Mouse (Mus musculus): ENCODE data around the gene Ube3a. TPM values are rescaled to one million over a fixed set of nuclear protein-coding genes. Genes with fewer than 3 reads are reported as not detected.

Gene Ube3a
- total and polyA plus RNA-seq, 3 experiments = 35.6 to 83.3 (median 45.5) TPM

- Histone ChIP-seq H3K4me1 (ENCODE audit: control insufficient read depth in 1 of 2, insufficient read depth in 2 of 2) (peaks cover 0 to 20% of the 10 kb centered on the region in 2 experiments; a peak in 2 of 4 replicates), H3K27ac (ENCODE audit: insufficient read depth, low read depth) (no peak overlapping the region), H3K9ac (ENCODE audit: insufficient read depth, low read depth) (no peak overlapping the region), H3K9me3 (replicated peaks; ENCODE audit: low read length) (no peaks in the 10 kb centered on the region), H3K4me3 (replicated peaks in 1 of 3; ENCODE audit: low read depth in 2 of 3, low read length in 2 of 3, poor library complexity in 1 of 3) (no peak overlapping the region), H3K79me2 (replicated peaks; ENCODE audit: control insufficient read depth, extremely low read depth, insufficient read depth, poor library complexity, severe bottlenecking) (peaks cover 2% of the 10 kb centered on the region; the same call in 1 of the 2 replicates), H3K36me3 (replicated peaks in 1 of 2; ENCODE audit: control insufficient read depth in 1 of 2, insufficient read depth in 1 of 2, low read length in 1 of 2) (peaks cover 0 to 22% of the 10 kb centered on the region in 2 experiments), H3K4me2 (ENCODE audit: insufficient read depth, low read depth, poor library complexity, severe bottlenecking) (no peak overlapping the region), H3K27me3 (replicated peaks) (no peaks in the 10 kb centered on the region)
- TF ChIP-seq MYC (IDR thresholded peaks at IDR 0.05; ENCODE audit: low read depth, low read length) (no peak), USF1 (IDR thresholded peaks at IDR 0.05; ENCODE audit: low read depth, low read length) (no peak), TBP (conservative IDR thresholded peaks at IDR 0.05; ENCODE audit: low read depth, low read length) (no peak), MAX (IDR thresholded peaks at IDR 0.05; ENCODE audit: low read length) (no peak), SIN3A (IDR thresholded peaks at IDR 0.05; ENCODE audit: low read length) (no peak), MEF2A (IDR thresholded peaks at IDR 0.05; ENCODE audit: borderline replicate concordance, low read depth, low read length) (no peak)
- dilution Hi-C loops (cut with MboI; ENCODE audit: extremely low pct_ligation_motif_present, extremely low pct_unique_long_range_greater_than_20kb, low sequenced_read_pairs) (no loop called here), in situ Hi-C loops (cut with MboI; ENCODE audit: low pct_ligation_motif_present, low pct_unique_long_range_greater_than_20kb, low sequenced_read_pairs) (no loop called here)
- DNase-seq (ENCODE audit: extremely low read depth) = no peak
Measured at GRCm38 (mm10) chr7:59265538-59265937, 37.0 kb downstream of the Ube3a start.

GRCm38 (mm10) chr7:59271775-59272174 lies 43.2 kb downstream of the Ube3a start:
- in situ Hi-C loops (cut with MboI; ENCODE audit: low pct_ligation_motif_present, low pct_unique_long_range_greater_than_20kb, low sequenced_read_pairs) (no loop called here), dilution Hi-C loops (cut with MboI; ENCODE audit: extremely low pct_ligation_motif_present, extremely low pct_unique_long_range_greater_than_20kb, low sequenced_read_pairs) (no loop called here)
- Histone ChIP-seq H3K4me1 (ENCODE audit: control insufficient read depth in 1 of 2, insufficient read depth in 2 of 2) (no peaks in the 10 kb centered on the region), H3K4me3 (replicated peaks in 1 of 3; ENCODE audit: low read depth in 2 of 3, low read length in 2 of 3, poor library complexity in 1 of 3) (no peak overlapping the region), H3K27ac (ENCODE audit: insufficient read depth, low read depth) (no peak overlapping the region), H3K4me2 (ENCODE audit: insufficient read depth, low read depth, poor library complexity, severe bottlenecking) (no peak overlapping the region), H3K9ac (ENCODE audit: insufficient read depth, low read depth) (no peak overlapping the region), H3K36me3 (replicated peaks in 1 of 2; ENCODE audit: control insufficient read depth in 1 of 2, insufficient read depth in 1 of 2, low read length in 1 of 2) (peaks cover 8 to 19% of the 10 kb centered on the region in 2 experiments), H3K27me3 (replicated peaks) (no peaks in the 10 kb centered on the region), H3K79me2 (replicated peaks; ENCODE audit: control insufficient read depth, extremely low read depth, insufficient read depth, poor library complexity, severe bottlenecking) (peaks cover 3% of the 10 kb centered on the region; the same call in 1 of the 2 replicates), H3K9me3 (replicated peaks; ENCODE audit: low read length) (no peaks in the 10 kb centered on the region)
- TF ChIP-seq ZMIZ1 (IDR thresholded peaks at IDR 0.05; ENCODE audit: low read depth, low read length) (no peak), SIN3A (IDR thresholded peaks at IDR 0.05; ENCODE audit: low read length) (no peak), MAFK (IDR thresholded peaks at IDR 0.05; ENCODE audit: insufficient replicate concordance, low read length) (no peak), JUND (conservative IDR thresholded peaks at IDR 0.05; ENCODE audit: low read depth, low read length) (no peak), ELF1 (IDR thresholded peaks at IDR 0.05; ENCODE audit: low read depth, low read length) (no peak), MEF2A (IDR thresholded peaks at IDR 0.05; ENCODE audit: borderline replicate concordance, low read depth, low read length) (no peak), ZKSCAN1 (IDR thresholded peaks at IDR 0.05; ENCODE audit: borderline replicate concordance, low read depth, low read length) (no peak), CTCF (conservative IDR thresholded peaks at IDR 0.05 in 1 of 2, IDR thresholded peaks at IDR 0.05 in 1 of 2; ENCODE audit: low read depth in 2 of 2, low read length in 2 of 2) (no peak), USF2 (conservative IDR thresholded peaks at IDR 0.05; ENCODE audit: low read depth, low read length) (no peak), RAD21 (IDR thresholded peaks at IDR 0.05; ENCODE audit: low read depth, low read length) (no peak), PAX5 (IDR thresholded peaks at IDR 0.05; ENCODE audit: low read length) (no peak), EP300 (IDR thresholded peaks at IDR 0.05; ENCODE audit: low read length) (no peak), JUN (IDR thresholded peaks at IDR 0.05; ENCODE audit: insufficient read depth, low read depth, low read length) (no peak), TBP (conservative IDR thresholded peaks at IDR 0.05; ENCODE audit: low read depth, low read length) (no peak), MAZ (IDR thresholded peaks at IDR 0.05; ENCODE audit: low read depth, low read length) (no peak)
- DNase-seq (ENCODE audit: extremely low read depth) = no peak
